Mouse (Mus musculus) MEL (cell line): ENCODE measurements around the gene Pzp. TPM values are rescaled to one million over a fixed set of nuclear protein-coding genes. Genes with fewer than 3 reads are reported as not detected.

Source experiments
- DNase-seq: peaks from one replicate; pipeline ENCODE4 v3.0.0; 2011; ENCODE audit warnings: low read depth, low spot score
- H3K27ac ChIP-seq: 2 replicates; pipeline ENCODE4 v1.5.1; 2012; ENCODE audit warnings: low read depth, mild to moderate bottlenecking, control low read depth, low read length, moderate library complexity; ENCODE audit not compliant: control insufficient read depth
- H3K27me3 ChIP-seq, 2 experiments: fragments of 150-350 bp in 1 of 2; sonication (generic) in 1 of 2; 2 replicates each; pipeline ENCODE4 v1.6.1; 2012; ENCODE audit warnings: low read length in 2 of 2, mild to moderate bottlenecking in 2 of 2, improper control_type of control experiment in 1 of 2, moderate library complexity in 1 of 2; ENCODE audit not compliant: insufficient read depth in 2 of 2, control insufficient read depth in 1 of 2
- H3K36me3 ChIP-seq, 2 experiments: 2 replicates each; pipeline ENCODE4 v1.6.1; 2012 to 2014; ENCODE audit warnings: low read length in 2 of 2, improper control_type of control experiment in 1 of 2, inconsistent platforms in 1 of 2, mild to moderate bottlenecking in 1 of 2; ENCODE audit not compliant: insufficient read depth in 2 of 2, control insufficient read depth in 1 of 2
- H3K4me1 ChIP-seq, 2 experiments: fragments of 150-350 bp in 1 of 2; sonication (generic) in 1 of 2; 2 replicates each; pipeline ENCODE4 v1.6.1; 2012; ENCODE audit warnings: low read length in 2 of 2, improper control_type of control experiment in 1 of 2, mild to moderate bottlenecking in 1 of 2; ENCODE audit not compliant: insufficient read depth in 2 of 2, control insufficient read depth in 1 of 2
- H3K4me3 ChIP-seq, 2 experiments: fragments of 150-350 bp in 1 of 2; sonication (generic) in 1 of 2; 2 replicates each; pipeline ENCODE4 v1.5.1; 2012; ENCODE audit warnings: low read depth in 2 of 2, low read length in 2 of 2, mild to moderate bottlenecking in 2 of 2, moderate library complexity in 2 of 2, control low read depth in 1 of 2, improper control_type of control experiment in 1 of 2; ENCODE audit not compliant: control insufficient read depth in 1 of 2, insufficient read depth in 1 of 2
- H3K79me2 ChIP-seq: 2 replicates; pipeline ENCODE4 v1.6.1; 2012; ENCODE audit warnings: mild to moderate bottlenecking, low read length, moderate library complexity; ENCODE audit not compliant: control insufficient read depth, poor library complexity, insufficient read depth
- H3K9ac ChIP-seq: 2 replicates; pipeline ENCODE4 v1.6.1; 2012; ENCODE audit warnings: low read depth, mild to moderate bottlenecking, control low read depth, low read length, moderate library complexity; ENCODE audit not compliant: control insufficient read depth, poor library complexity, severe bottlenecking
- H3K9me3 ChIP-seq: fragments of 150-350 bp; sonication (generic); replicated peaks from 2 replicates; pipeline ENCODE4 v1.6.1; 2012; ENCODE audit warnings: mild to moderate bottlenecking, low read length, improper control_type of control experiment, moderate library complexity; ENCODE audit not compliant: insufficient read depth
- CHD1 ChIP-seq: IDR thresholded peaks from 2 replicates; pipeline ENCODE4 v1.6.1; 2012; ENCODE audit warnings: low read depth, mild to moderate bottlenecking, inconsistent platforms, low read length, improper control_type of control experiment
- CHD2 ChIP-seq: IDR thresholded peaks from 2 replicates; pipeline ENCODE4 v1.6.1; 2011; ENCODE audit warnings: low read length, improper control_type of control experiment
- E2F4 ChIP-seq: IDR thresholded peaks from 2 replicates; pipeline ENCODE4 v1.6.1; 2011; ENCODE audit warnings: low read depth, low read length, improper control_type of control experiment, borderline replicate concordance
- ELF1 ChIP-seq: IDR thresholded peaks from 2 replicates; pipeline ENCODE4 v1.6.1; 2014; ENCODE audit warnings: low read depth, mild to moderate bottlenecking, inconsistent platforms, low read length, improper control_type of control experiment, moderate library complexity
- EP300 ChIP-seq, 2 experiments: IDR thresholded peaks; 2 replicates each; pipeline ENCODE4 v1.6.1; 2011; ENCODE audit warnings: improper control_type of control experiment in 2 of 2, low read length in 2 of 2, low read depth in 1 of 2, mild to moderate bottlenecking in 1 of 2
- ETS1 ChIP-seq: IDR thresholded peaks from 2 replicates; pipeline ENCODE4 v1.6.1; 2012; ENCODE audit warnings: low read depth, mild to moderate bottlenecking, inconsistent platforms, low read length, improper control_type of control experiment, moderate library complexity
- HCFC1 ChIP-seq: IDR thresholded peaks from 2 replicates; pipeline ENCODE4 v1.6.1; 2012; ENCODE audit warnings: low read depth, mild to moderate bottlenecking, inconsistent platforms, low read length, improper control_type of control experiment, moderate library complexity
- JUND ChIP-seq: IDR thresholded peaks from 2 replicates; pipeline ENCODE4 v1.6.1; 2011; ENCODE audit warnings: low read depth, mild to moderate bottlenecking, improper control_type of control experiment, low read length
- KAT2A ChIP-seq: conservative IDR thresholded peaks from 2 replicates; pipeline ENCODE4 v1.6.1; 2012; ENCODE audit warnings: low read depth, low read length, improper control_type of control experiment, inconsistent platforms
- MAFK ChIP-seq: IDR thresholded peaks from 2 replicates; pipeline ENCODE4 v1.6.1; 2011; ENCODE audit warnings: low read depth, mild to moderate bottlenecking, low read length, improper control_type of control experiment, borderline replicate concordance
- MEF2A ChIP-seq: IDR thresholded peaks from 2 replicates; pipeline ENCODE4 v1.6.1; 2014; ENCODE audit warnings: low read depth, mild to moderate bottlenecking, inconsistent platforms, low read length, improper control_type of control experiment; ENCODE audit not compliant: poor library complexity, insufficient replicate concordance, severe bottlenecking; ENCODE audit errors: extremely low read depth
- MXI1 ChIP-seq: IDR thresholded peaks from 2 replicates; pipeline ENCODE4 v1.6.1; 2011; ENCODE audit warnings: mild to moderate bottlenecking, low read depth, low read length, improper control_type of control experiment
- MYB ChIP-seq: IDR thresholded peaks from 2 replicates; pipeline ENCODE4 v1.6.1; 2011; ENCODE audit warnings: mild to moderate bottlenecking, low read depth, low read length, improper control_type of control experiment
- MYC ChIP-seq: IDR thresholded peaks from 2 replicates; pipeline ENCODE4 v1.6.1; 2011; ENCODE audit warnings: low read depth, mild to moderate bottlenecking, low read length, improper control_type of control experiment, moderate library complexity
- NRF1 ChIP-seq: IDR thresholded peaks from 2 replicates; pipeline ENCODE4 v1.6.1; 2014; ENCODE audit warnings: low read depth, mild to moderate bottlenecking, inconsistent platforms, low read length, improper control_type of control experiment, moderate library complexity; ENCODE audit not compliant: poor library complexity, insufficient read depth, severe bottlenecking
- POLR2A ChIP-seq, 2 experiments: IDR thresholded peaks; 2 replicates each; pipeline ENCODE4 v1.6.1; 2011 to 2012; ENCODE audit warnings: low read length in 2 of 2, mild to moderate bottlenecking in 2 of 2, control low read depth in 1 of 2, improper control_type of control experiment in 1 of 2, low read depth in 1 of 2, moderate library complexity in 1 of 2; ENCODE audit not compliant: control insufficient read depth in 1 of 2, insufficient read depth in 1 of 2, poor library complexity in 1 of 2
- POLR2AphosphoS5 ChIP-seq: IDR thresholded peaks from 2 replicates; pipeline ENCODE4 v1.6.1; 2012; ENCODE audit warnings: low read depth, borderline replicate concordance, mild to moderate bottlenecking, inconsistent platforms, low read length, moderate library complexity, mixed read lengths
- RCOR1 ChIP-seq: IDR thresholded peaks from 2 replicates; pipeline ENCODE4 v1.6.1; 2012; ENCODE audit warnings: low read depth, mild to moderate bottlenecking, inconsistent platforms, low read length, improper control_type of control experiment
- SIN3A ChIP-seq: IDR thresholded peaks from 2 replicates; pipeline ENCODE4 v1.6.1; 2012; ENCODE audit warnings: low read length, improper control_type of control experiment, inconsistent platforms
- SMC3 ChIP-seq: IDR thresholded peaks from 2 replicates; pipeline ENCODE4 v1.6.1; 2011; ENCODE audit warnings: low read depth, low read length, improper control_type of control experiment
- TAL1 ChIP-seq: IDR thresholded peaks from 2 replicates; pipeline ENCODE4 v1.6.1; 2012; ENCODE audit warnings: mild to moderate bottlenecking, inconsistent platforms, low read length, moderate library complexity, mixed read lengths
- TBP ChIP-seq: IDR thresholded peaks from 2 replicates; pipeline ENCODE4 v1.8.0; 2011; ENCODE audit warnings: low read depth, low read length, improper control_type of control experiment
- TCF12 ChIP-seq: IDR thresholded peaks from 2 replicates; pipeline ENCODE4 v1.6.1; 2014; ENCODE audit warnings: low read depth, mild to moderate bottlenecking, inconsistent platforms, low read length, improper control_type of control experiment, moderate library complexity
- UBTF ChIP-seq: IDR thresholded peaks from 2 replicates; pipeline ENCODE4 v1.6.1; 2012; ENCODE audit warnings: low read depth, mild to moderate bottlenecking, inconsistent platforms, low read length, improper control_type of control experiment, moderate library complexity, borderline replicate concordance; ENCODE audit not compliant: insufficient read depth
- USF1 ChIP-seq: IDR thresholded peaks from 2 replicates; pipeline ENCODE4 v1.6.1; 2014; ENCODE audit warnings: low read depth, mild to moderate bottlenecking, inconsistent platforms, low read length, improper control_type of control experiment, moderate library complexity
- ZC3H11A ChIP-seq: IDR thresholded peaks from 2 replicates; pipeline ENCODE4 v1.6.1; 2012; ENCODE audit warnings: low read depth, mild to moderate bottlenecking, inconsistent platforms, low read length, improper control_type of control experiment
- ZKSCAN1 ChIP-seq: IDR thresholded peaks from 2 replicates; pipeline ENCODE4 v1.6.1; 2012; ENCODE audit warnings: low read depth, mild to moderate bottlenecking, inconsistent platforms, low read length, improper control_type of control experiment, moderate library complexity
- polyA plus RNA-seq, 2 experiments: library from polyadenylated mRNA; stranded (reverse) in 1 of 2; unstranded in 1 of 2; fragments of >175 nt in 1 of 2; fragments of >200 nt in 1 of 2; gene quantifications; 2 replicates each; pipeline versions ENCODE4 v1.2.1 to v1.2.4; 2012; ENCODE audit warnings: low replicate concordance in 2 of 2, low read depth in 1 of 2; ENCODE audit not compliant: insufficient read length in 2 of 2, insufficient read depth in 1 of 2, missing spikeins in 1 of 2
- total RNA-seq: library from RNA; depleted of rRNA; stranded (reverse); fragments of 300-350 nt; gene quantifications from 2 replicates; pipeline ENCODE4 v1.2.3, GENCODE M21; 2012

Pzp gene
- total and polyA plus RNA-seq, 3 experiments: not detected

- H3K27ac ChIP-seq: no peak overlapping the region
- no peaks in the 10 kb centered on the region for H3K4me1 ChIP-seq
- no peaks in the 10 kb centered on the region for H3K36me3 ChIP-seq
- no peaks in the 10 kb centered on the region for H3K9me3 ChIP-seq
- no peaks in the 10 kb centered on the region for H3K27me3 ChIP-seq
- H3K4me3 ChIP-seq: no peak overlapping the region
- H3K79me2 ChIP-seq: no peaks in the 10 kb centered on the region
- no peak for TF ChIP-seq KAT2A
- no peak for TF ChIP-seq TAL1
- no peak for TF ChIP-seq HCFC1
- no peak for TF ChIP-seq ZKSCAN1
- no peak for TF ChIP-seq POLR2AphosphoS5
- no peak for TF ChIP-seq ELF1
- TF ChIP-seq TCF12: no peak
- no peak for TF ChIP-seq TBP
- TF ChIP-seq MYB: no peak
- no peak for TF ChIP-seq SIN3A
- no peak for TF ChIP-seq JUND
- TF ChIP-seq ETS1: no peak
- no peak for TF ChIP-seq MXI1
- TF ChIP-seq MYC: no peak
- no peak for TF ChIP-seq POLR2A (IDR thresholded peaks at IDR 0.05; ENCODE audit: control insufficient read depth in 1 of 2, insufficient read depth in 1 of 2, low read depth in 1 of 2, low read length in 2 of 2, poor library complexity in 1 of 2)
- no peak for TF ChIP-seq NRF1
- TF ChIP-seq SMC3: no peak
- TF ChIP-seq CHD1: no peak
- H3K9ac ChIP-seq: no peak overlapping the region
- DNase-seq: no peak
Observed at GRCm38 (mm10) chr6:128533296-128533695, 6.8 kb upstream of the Pzp start.

- no peak overlapping the region for H3K9ac ChIP-seq
- DNase-seq: no peak
- no peak for TF ChIP-seq TAL1
- no peak for TF ChIP-seq CHD2
- no peak for TF ChIP-seq MEF2A
- no peak for TF ChIP-seq E2F4
- no peak for TF ChIP-seq ETS1
- TF ChIP-seq POLR2AphosphoS5: no peak
- no peak for TF ChIP-seq UBTF
- no peak for TF ChIP-seq CHD1
- no peak for TF ChIP-seq MYC
- TF ChIP-seq ZC3H11A: no peak
- no peak for TF ChIP-seq MAFK
- no peak for TF ChIP-seq SMC3
- no peak for TF ChIP-seq EP300 (IDR thresholded peaks at IDR 0.05; ENCODE audit: low read depth in 1 of 2, low read length in 2 of 2)
- TF ChIP-seq USF1: no peak
- no peak for TF ChIP-seq TBP
- no peak for TF ChIP-seq MYB
- no peak for TF ChIP-seq MXI1
- TF ChIP-seq RCOR1: no peak
- TF ChIP-seq, all 39 proteins: peak for 0
- no peaks in the 10 kb centered on the region for H3K9me3 ChIP-seq
- H3K27me3 ChIP-seq: no peaks in the 10 kb centered on the region
- no peak overlapping the region for H3K4me3 ChIP-seq
- H3K36me3 ChIP-seq: no peaks in the 10 kb centered on the region
- no peaks in the 10 kb centered on the region for H3K79me2 ChIP-seq
- no peak overlapping the region for H3K27ac ChIP-seq
- no peaks in the 10 kb centered on the region for H3K4me1 ChIP-seq
Observed at GRCm38 (mm10) chr6:128532701-128533100, 6.2 kb upstream of the Pzp start.
